In the genomic region with DNA sequence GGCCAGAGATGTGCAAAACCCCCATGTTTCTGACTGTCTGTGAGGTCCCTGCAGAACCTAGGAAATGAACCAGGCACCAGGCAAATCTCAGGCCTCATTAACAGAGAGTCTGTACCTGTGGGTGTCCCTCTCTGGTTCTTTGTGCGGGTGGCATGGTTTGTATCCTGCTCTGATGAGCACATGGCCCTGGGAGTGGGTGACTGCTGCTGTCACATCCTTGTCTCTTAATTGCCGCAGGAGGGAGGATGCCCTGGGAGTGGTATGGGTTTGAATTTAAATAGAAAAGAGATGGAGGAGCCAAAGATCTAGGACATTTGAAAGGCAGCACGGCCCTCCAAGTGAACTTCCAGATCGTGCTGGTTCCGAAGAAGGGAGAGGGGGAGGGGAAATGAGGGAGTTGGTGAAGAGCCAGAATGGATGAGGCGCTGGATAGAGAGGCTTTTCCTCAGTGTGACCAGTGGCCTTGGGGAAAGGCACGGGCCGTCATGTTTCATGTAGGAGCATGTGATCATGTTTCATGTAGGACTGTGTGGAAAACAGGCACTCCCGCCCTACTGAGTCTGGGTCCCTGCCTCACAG, we compare ENCODE assay signal across 28 mouse cellular contexts. TPM values are rescaled to one million over a fixed set of nuclear protein-coding genes. Genes with fewer than 3 reads are reported as not detected.
A peak's percentile ranks its signal among the peaks of the same experiment; 100 is the strongest.
DNase-seq lines count a peak whose midpoint lies in the region; ATAC-seq and TF ChIP-seq lines count a peak whose summit lies in the region.
"Had no signal": no experiment of that assay in that cellular context is flagged by ENCODE, and none has a peak within 500 bp of the region (broad histone marks: within the 10 kb centered on the region; RNA-seq: fewer than 3 reads in every experiment).

No protein-coding gene starts in this region.

- WGBS in kidney, adult 2 months, result 39% methylated on average over 9 of the region's 9 CpGs
- WGBS in midbrain, embryonic 10.5 days, result 66% methylated on average over 9 of the region's 9 CpGs
- 60% methylated on average over 9 of the region's 9 CpGs for WGBS in midbrain, embryonic 13.5 days

- TF ChIP-seq POLR2A in kidney, adult 2 months (IDR thresholded peaks at IDR 0.05; ENCODE audit: low read depth, low read length), result no peak

- no peaks in the 10 kb centered on the region for H3K4me1 ChIP-seq in kidney, adult 2 months (ENCODE audit: control insufficient read depth, insufficient read depth, low read length)
- peaks cover 24% of the 10 kb centered on the region for H3K4me1 ChIP-seq in midbrain, embryonic 10.5 days
- H3K4me1 ChIP-seq in midbrain, embryonic 13.5 days (replicated peaks), result peaks cover 18% of the 10 kb centered on the region
- H3K4me1 ChIP-seq: limb, embryonic 12.5 days; liver, embryonic 12.5 days had no signal

- H3K27ac ChIP-seq in kidney, adult 2 months (ENCODE audit: insufficient read depth, low read depth, low read length), result no peak overlapping the region
- H3K27ac ChIP-seq in midbrain, embryonic 10.5 days (replicated peaks), result peak overlapping the region; percentile 14; the same call in 1 of the 2 replicates
- no peak overlapping the region for H3K27ac ChIP-seq in midbrain, embryonic 13.5 days
- H3K27ac ChIP-seq: embryonic facial prominence, embryonic 10.5 days; limb, embryonic 12.5 days; liver, embryonic 12.5 days; neural tube, embryonic 13.5 days had no signal

- no peaks in the 10 kb centered on the region for H3K27me3 ChIP-seq in kidney, adult 2 months (replicated peaks; ENCODE audit: control insufficient read depth, insufficient read depth, low read length)
- H3K27me3 ChIP-seq in midbrain, embryonic 10.5 days (ENCODE audit: low read depth, poor library complexity, severe bottlenecking), result peaks cover 19% of the 10 kb centered on the region
- no peaks in the 10 kb centered on the region for H3K27me3 ChIP-seq in midbrain, embryonic 13.5 days
- H3K27me3 ChIP-seq: neural tube, embryonic 13.5 days had no signal

- no peak overlapping the region for H3K4me3 ChIP-seq in kidney, adult 2 months (ENCODE audit: insufficient read depth, low read depth, low read length)
- no peak overlapping the region for H3K4me3 ChIP-seq in midbrain, embryonic 10.5 days
- no peak overlapping the region for H3K4me3 ChIP-seq in midbrain, embryonic 13.5 days (replicated peaks)
- H3K4me3 ChIP-seq: embryonic facial prominence, embryonic 10.5 days; limb, embryonic 12.5 days; liver, embryonic 12.5 days; neural tube, embryonic 13.5 days had no signal

- ATAC-seq in midbrain, embryonic 13.5 days, result no peak
- ATAC-seq: CD4-positive, CD25-positive, alpha-beta regulatory T cell, adult 4 months; inflammation-experienced regulatory T-cells, adult 6 months; liver, embryonic 12.5 days had no signal

- no peaks in the 10 kb centered on the region for H3K36me3 ChIP-seq in kidney, adult 2 months (ENCODE audit: control insufficient read depth, insufficient read depth, low read length)
- no peaks in the 10 kb centered on the region for H3K36me3 ChIP-seq in midbrain, embryonic 10.5 days
- no peaks in the 10 kb centered on the region for H3K36me3 ChIP-seq in midbrain, embryonic 13.5 days
- H3K36me3 ChIP-seq: embryonic facial prominence, embryonic 10.5 days; limb, embryonic 12.5 days; liver, embryonic 12.5 days; neural tube, embryonic 13.5 days had no signal

- H3K9ac ChIP-seq in midbrain, embryonic 13.5 days (replicated peaks), result no peak overlapping the region
- H3K9ac ChIP-seq: limb, embryonic 12.5 days; liver, embryonic 12.5 days; neural tube, embryonic 13.5 days had no signal

- no peak overlapping the region for H3K4me2 ChIP-seq in midbrain, embryonic 13.5 days (replicated peaks)
- H3K4me2 ChIP-seq: limb, embryonic 12.5 days; liver, embryonic 12.5 days; neural tube, embryonic 13.5 days had no signal

- no peak for TF ChIP-seq CTCF in kidney, adult 2 months (conservative IDR thresholded peaks at IDR 0.05; ENCODE audit: insufficient read depth, insufficient read length, low read depth, low read length)

- H3K9me3 ChIP-seq in midbrain, embryonic 10.5 days (replicated peaks), result no peaks in the 10 kb centered on the region
- H3K9me3 ChIP-seq in midbrain, embryonic 13.5 days, result no peaks in the 10 kb centered on the region
- H3K9me3 ChIP-seq: embryonic facial prominence, embryonic 10.5 days; limb, embryonic 12.5 days; liver, embryonic 12.5 days; neural tube, embryonic 13.5 days had no signal

- peak; percentile 44 for DNase-seq in adrenal gland, postnatal 14 days
- no peak for DNase-seq in adrenal gland, adult 8-10 months
- peak; percentile 13 for DNase-seq in kidney, adult 2 months
- no peak for DNase-seq in kidney, adult 18-20 months
- no peak for DNase-seq in midbrain, embryonic 10.5 days (ENCODE audit: low spot score)
- no peak for DNase-seq in ovary, postnatal 14 days (ENCODE audit: low spot score)
- DNase-seq: adrenal gland, postnatal 25 days; cerebellum, adult 8-10 months; lung, adult 2 months; lung, postnatal 4 days; thymus, postnatal 25 days had no signal

RNA-seq across cellular contexts. Expression of gene Tcl1b2, which starts 46.3 kb away (rescaled TPM):
- total RNA-seq in adrenal gland, postnatal 14 days (2021), result not detected in 2 replicates
- total RNA-seq in adrenal gland, adult 8-10 months (2022), result not detected
- polyA plus RNA-seq in kidney, adult 2 months (2012; rRNA removed), result not detected in 2 replicates
- not detected in 2 replicates for polyA plus RNA-seq in midbrain, embryonic 10.5 days (2016; fragmentation: Nextera tagmentation; extraction: Ambion mirVana)
- not detected in 2 replicates for polyA plus RNA-seq in midbrain, embryonic 13.5 days (2015; fragmentation: Nextera tagmentation; extraction: Ambion mirVana)
- total RNA-seq: adrenal gland, postnatal 25 days; common myeloid progenitor, adult 5-6 weeks; gastrocnemius, postnatal 25 days; heart, adult 8-10 months; layer of hippocampus, postnatal 10 days; left cerebral cortex, adult 8-10 months had no signal
- polyA plus RNA-seq: CD4-positive, CD25-positive, alpha-beta regulatory T cell, adult 4 months; embryonic facial prominence, embryonic 10.5 days; forebrain, embryonic 11.5 days; heart, postnatal 0 days; hindbrain, embryonic 11.5 days; inflammation-experienced regulatory T-cells, adult 6 months; large intestine, adult 2 months; limb, embryonic 12.5 days; liver, embryonic 12.5 days; lung, adult 2 months; neural tube, embryonic 13.5 days; small intestine, adult 2 months had no signal

RNA-seq across cellular contexts. Expression of gene Tcl1b1, which starts 59.9 kb away (rescaled TPM):
- not detected in 2 replicates for total RNA-seq in adrenal gland, postnatal 14 days (2021)
- total RNA-seq in adrenal gland, adult 8-10 months (2022), result not detected
- not detected in 2 replicates for polyA plus RNA-seq in kidney, adult 2 months (2012; rRNA removed)
- polyA plus RNA-seq in midbrain, embryonic 10.5 days (2016; fragmentation: Nextera tagmentation; extraction: Ambion mirVana), result not detected in 2 replicates
- not detected in 2 replicates for polyA plus RNA-seq in midbrain, embryonic 13.5 days (2015; fragmentation: Nextera tagmentation; extraction: Ambion mirVana)
- total RNA-seq: adrenal gland, postnatal 25 days; common myeloid progenitor, adult 5-6 weeks; gastrocnemius, postnatal 25 days; heart, adult 8-10 months; layer of hippocampus, postnatal 10 days; left cerebral cortex, adult 8-10 months had no signal
- polyA plus RNA-seq: CD4-positive, CD25-positive, alpha-beta regulatory T cell, adult 4 months; embryonic facial prominence, embryonic 10.5 days; forebrain, embryonic 11.5 days; heart, postnatal 0 days; hindbrain, embryonic 11.5 days; inflammation-experienced regulatory T-cells, adult 6 months; large intestine, adult 2 months; limb, embryonic 12.5 days; liver, embryonic 12.5 days; lung, adult 2 months; neural tube, embryonic 13.5 days; small intestine, adult 2 months had no signal

Comparison
In these comparisons a context has a peak if more than half of its experiments do, and no peak if none do; other contexts are left out.
1. DNase-seq: peak in adrenal gland, postnatal 14 days (single experiment) and kidney, adult 2 months (single experiment); none in adrenal gland, adult 8-10 months (single experiment), kidney, adult 18-20 months (single experiment), midbrain, embryonic 10.5 days (single experiment) and ovary, postnatal 14 days (single experiment).